Mouse (Mus musculus) heart, adult 2 months (tissue): Measurements from ENCODE around the gene Txnrd1. TPM values are rescaled to one million over a fixed set of nuclear protein-coding genes. Genes with fewer than 3 reads are reported as not detected.

Source experiments
- DNase-seq, 2 experiments: peaks; one replicate each; pipeline ENCODE4 v3.0.0; 2021
- H3K27ac ChIP-seq: fragments of 200-600 bp; 2 replicates; pipeline ENCODE4 v1.8.1; 2022
- H3K27me3 ChIP-seq: fragments of 200-500 bp; 2 replicates; pipeline ENCODE4 v1.6.1; 2012; ENCODE audit warnings: mild to moderate bottlenecking, low read length, inconsistent platforms, mixed read lengths; ENCODE audit not compliant: control insufficient read depth, insufficient read depth
- H3K36me3 ChIP-seq: fragments of 200-500 bp; 2 replicates; pipeline ENCODE4 v1.6.1; 2012; ENCODE audit warnings: low read length, inconsistent platforms; ENCODE audit not compliant: control insufficient read depth, insufficient read depth
- H3K4me1 ChIP-seq: fragments of 200-500 bp; 2 replicates; pipeline ENCODE4 v1.6.1; 2011; ENCODE audit warnings: low read length; ENCODE audit not compliant: control insufficient read depth, insufficient read depth
- H3K4me3 ChIP-seq: fragments of 200-600 bp; 2 replicates; pipeline ENCODE4 v1.8.1; 2022
- H3K79me2 ChIP-seq: fragments of 200-500 bp; replicated peaks from 2 replicates; pipeline ENCODE4 v1.6.1; 2012; ENCODE audit warnings: mild to moderate bottlenecking, inconsistent platforms, low read length, moderate library complexity, mixed read lengths; ENCODE audit not compliant: control insufficient read depth, insufficient read depth
- H3K9ac ChIP-seq: fragments of 200-500 bp; 2 replicates; pipeline ENCODE4 v1.6.1; 2012; ENCODE audit warnings: low read depth, mild to moderate bottlenecking, control low read depth, inconsistent platforms, low read length, mixed read lengths
- CTCF ChIP-seq: fragments of 200-600 bp; IDR thresholded peaks from 2 replicates; pipeline ENCODE4 v1.8.1; 2022; ENCODE audit warnings: antibody characterized with exemption, mild to moderate bottlenecking, moderate library complexity
- EP300 ChIP-seq: fragments of 200-500 bp; IDR thresholded peaks from 2 replicates; pipeline ENCODE4 v1.6.1; 2011; ENCODE audit warnings: low read depth, low read length, control low read depth; ENCODE audit not compliant: insufficient read depth
- POLR2A ChIP-seq: fragments of 200-500 bp; IDR thresholded peaks from 2 replicates; pipeline ENCODE4 v1.6.1; 2011; ENCODE audit warnings: mild to moderate bottlenecking, low read depth, low read length, control low read depth; ENCODE audit not compliant: insufficient read depth
- WGBS: fragments of 180-500 bp; shearing (Covaris S2); methylation state at CpG from one replicate; pipeline ENCODE4 v1.1.7; 2018; 5-methylcytosine and 5-hydroxymethylcytosine counted together
- intact Hi-C: fragments of 180-260 bp; cut with DNase I; formaldehyde crosslinking; loops from one replicate; pipeline ENCODE4 v1.15.1; 2025
- polyA plus RNA-seq: library from polyadenylated mRNA; depleted of rRNA; stranded (reverse); fragments of >200 nt; gene quantifications from 2 replicates; pipeline ENCODE4 v1.2.3, GENCODE M21; 2012
- total RNA-seq, 2 experiments: library from RNA; stranded (reverse); gene quantifications; 2 replicates each; pipeline ENCODE4 v1.2.3; 2021

Gene Txnrd1
- total and polyA plus RNA-seq, 3 experiments = 21.3 to 61.1 (median 56.8) TPM

DNA sequence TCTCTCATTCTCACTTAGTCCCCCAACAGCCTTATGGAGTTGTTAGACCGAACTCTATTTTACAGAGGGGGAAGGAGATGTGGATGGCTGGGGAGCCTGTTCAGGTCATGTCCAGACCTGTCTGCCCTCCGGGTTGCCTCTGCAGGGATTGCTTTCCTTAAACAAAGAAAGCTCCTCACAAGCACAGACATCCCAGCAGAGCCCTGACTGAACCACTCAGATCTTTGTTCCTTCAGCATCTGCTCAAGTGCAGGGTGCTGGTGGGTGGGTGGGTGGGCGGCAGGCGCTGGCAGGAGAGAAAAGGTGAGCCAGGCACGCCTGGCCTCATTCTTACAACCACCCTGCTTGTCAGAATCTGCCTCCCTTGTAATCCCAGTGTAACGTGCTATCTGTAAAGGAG lies 10.3 kb downstream of the Txnrd1 start:
- Histone ChIP-seq H3K27ac (no peak overlapping the region), H3K27me3 (no peaks in the 10 kb centered on the region), H3K9ac (no peak overlapping the region), H3K36me3 (no peaks in the 10 kb centered on the region), H3K4me3 (no peak overlapping the region), H3K4me1 (no peaks in the 10 kb centered on the region), H3K79me2 (no peaks in the 10 kb centered on the region)
- intact Hi-C loops = no loop called here
- TF ChIP-seq CTCF (no peak), POLR2A (no peak), EP300 (no peak)
- WGBS = 72% methylated on average over 6 of the region's 6 CpGs
- DNase-seq = no peak

- DNase-seq = no peak
- no peaks in the 10 kb centered on the region for H3K27me3 ChIP-seq
- intact Hi-C loops = no loop called here
- H3K36me3 ChIP-seq = no peaks in the 10 kb centered on the region
- H3K4me3 ChIP-seq = no peak overlapping the region
- H3K9ac ChIP-seq = no peak overlapping the region
- no peak for TF ChIP-seq POLR2A
- TF ChIP-seq CTCF = no peak
- no peak for TF ChIP-seq EP300
- no peak overlapping the region for H3K27ac ChIP-seq
- H3K4me1 ChIP-seq = no peaks in the 10 kb centered on the region
- H3K79me2 ChIP-seq = no peaks in the 10 kb centered on the region
- WGBS = 68% methylated on average over 8 of the region's 8 CpGs
These were observed 11.0 kb downstream of the Txnrd1 start for GRCm38 (mm10) chr10:82844731-82845130.

- TF ChIP-seq CTCF (no peak), EP300 (no peak), POLR2A (no peak)
- Histone ChIP-seq H3K4me1 (no peaks in the 10 kb centered on the region), H3K79me2 (no peaks in the 10 kb centered on the region), H3K36me3 (no peaks in the 10 kb centered on the region), H3K9ac (no peak overlapping the region), H3K27me3 (no peaks in the 10 kb centered on the region), H3K27ac (no peak overlapping the region), H3K4me3 (no peak overlapping the region)
- no peak for DNase-seq
- WGBS = 84% methylated on average over 9 of the region's 9 CpGs
- intact Hi-C loops = no loop called here
These were observed 14.2 kb downstream of the Txnrd1 start for GRCm38 (mm10) chr10:82847821-82848459.

- Histone ChIP-seq H3K36me3 (no peaks in the 10 kb centered on the region), H3K79me2 (no peaks in the 10 kb centered on the region), H3K27me3 (no peaks in the 10 kb centered on the region), H3K4me1 (no peaks in the 10 kb centered on the region), H3K4me3 (no peak overlapping the region), H3K27ac (no peak overlapping the region), H3K9ac (no peak overlapping the region)
- no peak for DNase-seq
- no peak for TF ChIP-seq POLR2A
- no peak for TF ChIP-seq CTCF
- TF ChIP-seq EP300 = no peak
- intact Hi-C loops = no loop called here
- WGBS = 76% methylated on average over 16 of the region's 16 CpGs
These were observed 16.1 kb downstream of the Txnrd1 start for GRCm38 (mm10) chr10:82849686-82850353.

DNA sequence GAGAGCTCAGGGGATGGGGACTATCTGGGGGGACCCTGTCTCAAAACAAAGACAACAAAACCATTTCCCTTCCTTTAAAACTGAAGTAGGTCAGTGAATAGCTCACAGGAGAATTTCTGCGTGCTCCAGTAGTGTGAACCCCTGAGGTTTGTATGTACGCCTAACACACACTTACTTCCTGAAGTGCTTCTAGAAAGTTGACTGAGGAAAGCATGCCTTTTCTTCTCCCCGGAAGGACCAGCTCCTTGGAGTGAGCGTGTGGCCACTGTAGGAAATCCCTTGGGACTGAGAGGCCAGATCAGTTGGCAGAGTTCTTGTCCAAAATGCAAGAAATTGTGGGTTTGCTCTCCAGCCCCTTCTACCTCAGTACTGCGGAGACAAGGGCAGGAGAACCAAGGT lies 16.6 kb downstream of the Txnrd1 start:
- intact Hi-C loops = no loop called here
- no peaks in the 10 kb centered on the region for H3K4me1 ChIP-seq
- 68% methylated on average over 5 of the region's 5 CpGs for WGBS
- no peaks in the 10 kb centered on the region for H3K36me3 ChIP-seq
- no peak for TF ChIP-seq POLR2A
- TF ChIP-seq CTCF = no peak
- TF ChIP-seq EP300 = no peak
- no peak overlapping the region for H3K4me3 ChIP-seq
- no peak overlapping the region for H3K9ac ChIP-seq
- DNase-seq = no peak
- H3K27ac ChIP-seq = no peak overlapping the region
- H3K79me2 ChIP-seq = no peaks in the 10 kb centered on the region
- no peaks in the 10 kb centered on the region for H3K27me3 ChIP-seq

GRCm38 (mm10) chr10:82851751-82852150 lies 18.0 kb downstream of the Txnrd1 start:
- no peak for DNase-seq
- 83% methylated on average over 6 of the region's 6 CpGs for WGBS
- Histone ChIP-seq H3K9ac (no peak overlapping the region), H3K27me3 (no peaks in the 10 kb centered on the region), H3K79me2 (no peaks in the 10 kb centered on the region), H3K36me3 (no peaks in the 10 kb centered on the region), H3K4me1 (no peaks in the 10 kb centered on the region), H3K27ac (no peak overlapping the region), H3K4me3 (no peak overlapping the region)
- intact Hi-C loops = no loop called here
- TF ChIP-seq CTCF = no peak
- no peak for TF ChIP-seq POLR2A
- no peak for TF ChIP-seq EP300
